Mouse (Mus musculus) cortical plate, adult 2 months (tissue): Measurements from ENCODE around the gene Lamb3.

Source experiments
- CTCF ChIP-seq: fragments of 200-500 bp; IDR thresholded peaks from 2 replicates; pipeline ENCODE4 v1.5.1; 2011; ENCODE audit warnings: mild to moderate bottlenecking, control low read depth, low read length; ENCODE audit not compliant: insufficient read depth; ENCODE audit errors: extremely low read depth
- POLR2A ChIP-seq: fragments of 200-500 bp; IDR thresholded peaks from 2 replicates; pipeline ENCODE4 v1.6.1; 2011; ENCODE audit warnings: mild to moderate bottlenecking, low read length, control low read depth; ENCODE audit not compliant: insufficient read depth; ENCODE audit errors: extremely low read depth

DNA sequence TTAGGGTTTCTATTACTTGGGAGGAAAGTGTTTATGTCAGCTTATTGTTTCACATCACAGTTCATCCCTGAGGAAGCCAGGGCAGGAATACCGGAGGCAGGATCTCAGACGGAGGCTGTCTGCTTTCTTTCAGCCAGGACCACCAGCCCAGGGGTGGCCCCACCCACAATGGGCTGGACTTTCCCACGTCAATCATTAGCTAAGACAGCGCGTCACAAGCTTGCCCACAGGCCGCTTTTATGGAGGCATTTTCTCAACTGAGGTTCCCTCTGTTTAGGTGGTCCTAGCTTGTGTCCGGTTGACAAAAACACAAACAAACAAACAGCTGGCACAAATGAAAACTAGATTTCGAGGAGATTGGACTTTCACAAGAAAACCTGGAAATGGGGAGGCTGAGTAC, 174.9 kb downstream of the Lamb3 start:
- TF ChIP-seq POLR2A (no peak), CTCF (no peak)
